Mouse (Mus musculus) thymus, postnatal 10 days (tissue): ENCODE results near the gene 4930539E08Rik.

Experiments
- DNase-seq, 2 experiments: peaks; one replicate each; pipeline ENCODE4 v3.0.0; 2021; ENCODE audit warnings: low spot score in 2 of 2

The 4930539E08Rik gene

GRCm38 (mm10) chr17:28858205-28858604, 56.9 kb downstream of the 4930539E08Rik start, which contains the start of gene Pnpla1:
Gene Pnpla1 (plus strand): TSS chr17:28858411.
- DNase-seq, result no peak

- no peak for DNase-seq
These were observed 59.1 kb downstream of the 4930539E08Rik start for GRCm38 (mm10) chr17:28856030-28856429.

GRCm38 (mm10) chr17:28855166-28855885, 59.8 kb downstream of the 4930539E08Rik start:
- peak in 1 of 2 experiments; percentile 48 for DNase-seq

GRCm38 (mm10) chr17:28854377-28854776, 60.7 kb downstream of the 4930539E08Rik start:
- DNase-seq, result no peak

- DNase-seq, result no peak
These were observed 64.6 kb downstream of the 4930539E08Rik start for GRCm38 (mm10) chr17:28850511-28850910.

GRCm38 (mm10) chr17:28846974-28847617, 68.0 kb downstream of the 4930539E08Rik start:
- DNase-seq, result no peak
